Mouse (Mus musculus): ENCODE results near the gene Polr2e. TPM values are rescaled to one million over a fixed set of nuclear protein-coding genes. Genes with fewer than 3 reads are reported as not detected.
"Not testable (repeated sequence)": the region's sequence is repeated elsewhere in the genome, so short reads cannot be mapped to it uniquely, and the experiment has no call there.

The Polr2e gene
- polyA plus RNA-seq, 1 experiment from 2014 or later: 149 TPM

DNA sequence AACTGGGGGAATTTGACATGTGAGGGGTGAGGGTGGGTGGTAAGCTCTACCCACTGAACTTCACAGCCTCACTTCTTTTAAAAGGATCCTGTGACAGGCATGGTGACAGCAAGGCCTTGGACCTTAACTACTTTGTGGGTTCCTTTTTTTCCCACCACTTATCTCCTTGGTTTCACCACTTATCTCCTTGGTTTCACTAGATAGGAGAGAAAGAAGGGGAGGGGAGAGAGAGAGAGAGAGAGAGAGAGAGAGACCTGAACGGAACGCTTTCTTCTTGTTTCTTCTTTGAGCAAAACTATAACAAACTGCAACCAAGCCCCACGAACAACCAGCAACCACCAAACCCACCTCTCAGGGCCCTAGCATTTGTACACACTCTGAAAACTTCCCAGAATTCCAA is 9.2 kb upstream of the Polr2e start:
- Histone ChIP-seq H3K4me3 (no peak overlapping the region), H3K36me3 (no peaks in the 10 kb centered on the region), H3K4me1 (peaks cover 53% of the 10 kb centered on the region), H3K9me3 (no peaks in the 10 kb centered on the region), H3K9ac (no peak overlapping the region), H3K4me2 (no peak overlapping the region), H3K27ac (replicated peaks) (peak overlapping the region; percentile 46), H3K27me3 (replicated peaks) (no peaks in the 10 kb centered on the region)
- WGBS: 39% methylated on average over 3 of the region's 3 CpGs
- no peak for ATAC-seq (ENCODE audit: extremely low read depth, insufficient number of reproducible peaks, low FRiP score, low TSS enrichment)

DNA sequence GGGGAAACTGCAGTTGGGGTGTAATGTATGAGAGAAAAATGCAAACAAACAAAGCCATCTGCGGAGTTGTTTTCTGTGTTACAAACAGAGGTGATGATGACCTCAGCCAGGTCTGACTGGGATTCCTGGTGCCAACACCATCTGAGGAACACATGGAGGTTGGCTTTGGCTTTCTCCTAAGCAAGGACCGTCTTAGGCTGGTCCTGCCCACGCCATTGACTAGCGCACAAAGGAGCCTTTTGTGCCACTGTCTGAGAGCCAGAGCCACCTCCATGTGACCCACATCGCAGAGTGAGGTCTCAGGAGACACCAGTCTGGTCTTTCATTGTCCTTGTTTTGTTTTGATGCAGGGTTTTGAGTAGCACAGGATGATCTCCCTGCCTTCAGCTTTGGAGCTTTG is 8.8 kb upstream of the Polr2e start:
- Histone ChIP-seq H3K4me1 (peaks cover 53% of the 10 kb centered on the region), H3K27ac (replicated peaks) (peak overlapping the region; percentile 46), H3K4me2 (no peak overlapping the region), H3K9me3 (no peaks in the 10 kb centered on the region), H3K27me3 (replicated peaks) (no peaks in the 10 kb centered on the region), H3K36me3 (no peaks in the 10 kb centered on the region), H3K4me3 (no peak overlapping the region), H3K9ac (peak overlapping the region; percentile 52)
- WGBS: 26% methylated on average over 5 of the region's 5 CpGs
- no peak for ATAC-seq (ENCODE audit: extremely low read depth, insufficient number of reproducible peaks, low FRiP score, low TSS enrichment)

DNA sequence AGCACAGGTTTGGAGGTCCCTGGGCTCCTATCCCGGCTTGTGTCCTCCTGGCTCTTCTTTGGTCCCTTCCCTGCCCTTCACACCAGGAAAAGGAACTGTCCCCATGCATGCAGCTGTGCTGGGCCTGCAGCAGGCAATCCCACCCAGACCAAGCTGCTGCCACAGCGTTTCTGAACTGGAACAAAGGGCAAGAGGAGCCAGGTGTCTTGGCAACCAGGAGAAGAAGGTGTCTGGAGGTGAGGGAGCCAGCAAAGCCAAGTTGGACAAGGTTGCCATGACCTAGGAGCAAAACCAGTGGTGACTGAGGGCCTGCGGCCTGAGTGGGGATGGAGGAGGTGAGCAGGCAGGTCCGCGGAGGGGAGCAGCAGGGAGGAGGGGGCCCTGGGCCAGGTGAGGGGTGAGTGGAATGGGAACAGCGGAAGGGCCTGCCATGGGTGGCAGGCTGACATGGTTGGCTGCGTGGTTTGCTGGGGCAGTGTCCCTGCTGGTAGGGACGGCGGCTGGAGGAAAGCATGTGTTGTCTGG is 7.5 kb upstream of the Polr2e start, which contains the start of gene Gpx4:
TSS of gene Gpx4 (plus strand) at position 126 of the 525 bp plus-strand sequence.
- Histone ChIP-seq H3K4me3 (no peak within 1 kb of the TSS), H3K9ac (peak within 1 kb of the TSS; percentile 52), H3K4me1 (peaks cover 44% of the 10 kb centered on the region), H3K27ac (replicated peaks) (peak within 1 kb of the TSS; percentile 15; the same call in 1 of the 2 replicates), H3K4me2 (no peak within 1 kb of the TSS), H3K9me3 (no peaks in the 10 kb centered on the region), H3K36me3 (no peaks in the 10 kb centered on the region), H3K27me3 (replicated peaks) (no peaks in the 10 kb centered on the region)
- ATAC-seq (ENCODE audit: extremely low read depth, insufficient number of reproducible peaks, low FRiP score, low TSS enrichment): no peak
- WGBS: 63% methylated on average over 9 of the region's 9 CpGs

DNA sequence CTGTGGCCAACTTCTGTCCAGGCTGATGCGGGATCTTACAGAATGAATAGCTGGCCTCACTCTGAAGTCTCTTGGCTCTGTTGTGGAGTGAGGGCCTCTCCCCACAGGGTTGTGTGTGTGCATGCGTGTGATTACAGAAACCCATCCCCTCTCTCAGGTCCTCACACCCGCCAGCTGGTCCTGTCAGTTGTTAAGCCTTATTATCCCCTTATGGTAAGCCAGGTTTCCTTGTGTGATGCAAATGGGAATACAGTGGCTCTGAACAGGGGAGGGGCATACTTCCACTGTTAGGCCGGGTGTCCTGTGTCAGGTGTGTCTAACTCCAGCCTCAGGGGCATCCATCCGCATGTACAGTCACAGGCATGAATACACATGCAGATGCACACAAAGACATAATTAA is 6.2 kb upstream of the Polr2e start:
- 78% methylated on average over 5 of the region's 5 CpGs for WGBS

DNA sequence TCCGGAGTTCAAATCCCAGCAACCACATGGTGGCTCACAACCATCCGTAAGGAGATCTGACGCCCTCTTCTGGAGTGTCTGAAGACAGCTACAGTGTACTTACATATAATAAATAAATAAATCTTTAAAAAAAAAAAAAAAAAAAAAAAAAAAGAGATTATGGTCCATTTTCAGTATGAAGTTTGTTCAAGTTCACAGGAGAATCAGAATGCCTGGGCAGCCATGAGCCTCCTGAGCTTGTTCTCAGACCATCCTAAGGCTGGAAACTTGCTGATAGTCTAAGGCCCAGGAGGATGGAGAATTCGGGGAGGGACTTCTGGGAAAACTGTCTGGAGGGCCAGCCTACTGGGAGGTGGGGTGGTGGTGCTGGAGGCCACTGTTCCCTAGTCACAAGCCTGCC is 5.8 kb upstream of the Polr2e start:
- H3K4me1 ChIP-seq: peaks cover 28% of the 10 kb centered on the region
- not testable (repeated sequence) for H3K9ac ChIP-seq; H3K36me3 ChIP-seq; H3K27ac ChIP-seq (replicated peaks); H3K9me3 ChIP-seq; ATAC-seq (ENCODE audit: extremely low read depth, insufficient number of reproducible peaks, low FRiP score, low TSS enrichment); H3K4me2 ChIP-seq; H3K4me3 ChIP-seq; H3K27me3 ChIP-seq (replicated peaks)
- 58% methylated on average over 4 of the region's 4 CpGs for WGBS

More for the DNA sequence above, 6.2 kb upstream of the Polr2e start:
- Histone ChIP-seq H3K36me3 (no peaks in the 10 kb centered on the region), H3K27ac (replicated peaks) (no peak overlapping the region), H3K4me2 (no peak overlapping the region), H3K9me3 (no peaks in the 10 kb centered on the region), H3K4me3 (no peak overlapping the region), H3K4me1 (peaks cover 32% of the 10 kb centered on the region), H3K9ac (no peak overlapping the region), H3K27me3 (replicated peaks) (no peaks in the 10 kb centered on the region)
- ATAC-seq (ENCODE audit: extremely low read depth, insufficient number of reproducible peaks, low FRiP score, low TSS enrichment): no peak

DNA sequence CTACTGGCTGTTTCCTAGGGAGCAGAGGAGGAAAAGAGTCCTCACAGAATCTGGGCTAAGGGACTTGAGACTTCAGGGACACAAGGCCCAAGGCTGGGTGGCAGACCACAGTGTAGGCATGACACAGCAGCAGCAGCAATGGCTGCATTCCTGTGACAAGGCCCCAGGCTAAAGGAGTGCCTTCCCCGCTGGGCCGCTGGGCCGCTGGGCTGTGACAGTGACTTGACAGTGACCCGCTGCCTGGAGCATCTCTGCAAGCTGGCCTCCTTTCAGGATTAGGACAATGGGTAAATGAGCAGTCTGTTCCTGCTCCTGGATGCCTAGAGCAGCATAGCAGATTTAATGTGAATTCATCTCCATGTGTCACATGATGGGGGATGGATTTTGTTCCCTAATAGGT is 4.5 kb upstream of the Polr2e start:
- Histone ChIP-seq H3K9ac (peak overlapping the region; percentile 14; the same call in 1 of the 2 replicates), H3K4me2 (no peak overlapping the region), H3K27ac (replicated peaks) (0 out of 2 replicates have a peak overlapping the region, but pooled peaks have one; percentile 5), H3K36me3 (no peaks in the 10 kb centered on the region), H3K4me1 (peaks cover 20% of the 10 kb centered on the region), H3K4me3 (no peak overlapping the region), H3K9me3 (no peaks in the 10 kb centered on the region), H3K27me3 (replicated peaks) (no peaks in the 10 kb centered on the region)
- no peak for ATAC-seq (ENCODE audit: extremely low read depth, insufficient number of reproducible peaks, low FRiP score, low TSS enrichment)
- WGBS: 61% methylated on average over 4 of the region's 4 CpGs

DNA sequence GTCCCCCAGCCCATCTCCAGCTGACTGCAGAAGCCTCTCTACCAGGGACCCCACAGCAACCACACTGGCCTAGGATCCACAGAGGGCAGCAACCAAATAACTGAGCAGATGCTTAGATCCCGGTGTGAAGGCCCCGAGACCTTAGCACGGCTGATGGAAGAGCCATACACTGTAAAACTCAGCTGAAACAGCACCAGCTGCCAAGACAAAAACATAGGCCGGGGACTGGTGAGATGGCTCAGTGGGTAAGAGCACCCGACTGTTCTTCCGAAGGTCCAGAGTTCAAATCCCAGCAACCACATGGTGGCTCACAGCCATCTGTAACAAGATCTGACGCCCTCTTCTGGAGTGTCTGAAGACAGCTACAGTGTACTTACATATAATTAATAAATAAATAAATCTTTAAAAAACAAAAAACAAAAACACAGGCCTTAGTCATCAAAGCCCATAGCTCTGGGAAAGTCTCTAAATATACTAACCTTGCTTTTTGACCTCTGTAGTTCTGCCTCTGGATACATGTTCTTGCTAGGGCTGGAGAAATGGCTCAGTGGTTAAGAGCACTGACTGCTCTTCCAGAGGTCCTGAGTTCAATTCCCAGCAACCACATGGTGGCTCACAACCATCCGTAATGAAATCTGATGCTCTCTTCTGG is 1.9 kb upstream of the Polr2e start:
- not testable (repeated sequence) for H3K9me3 ChIP-seq; ATAC-seq (ENCODE audit: extremely low read depth, insufficient number of reproducible peaks, low FRiP score, low TSS enrichment); H3K27ac ChIP-seq (replicated peaks); H3K9ac ChIP-seq; H3K4me3 ChIP-seq; H3K27me3 ChIP-seq (replicated peaks); H3K4me2 ChIP-seq
- H3K36me3 ChIP-seq: peaks cover 19% of the 10 kb centered on the region
- WGBS: 83% methylated on average over 8 of the region's 8 CpGs
- peaks cover 15% of the 10 kb centered on the region for H3K4me1 ChIP-seq

DNA sequence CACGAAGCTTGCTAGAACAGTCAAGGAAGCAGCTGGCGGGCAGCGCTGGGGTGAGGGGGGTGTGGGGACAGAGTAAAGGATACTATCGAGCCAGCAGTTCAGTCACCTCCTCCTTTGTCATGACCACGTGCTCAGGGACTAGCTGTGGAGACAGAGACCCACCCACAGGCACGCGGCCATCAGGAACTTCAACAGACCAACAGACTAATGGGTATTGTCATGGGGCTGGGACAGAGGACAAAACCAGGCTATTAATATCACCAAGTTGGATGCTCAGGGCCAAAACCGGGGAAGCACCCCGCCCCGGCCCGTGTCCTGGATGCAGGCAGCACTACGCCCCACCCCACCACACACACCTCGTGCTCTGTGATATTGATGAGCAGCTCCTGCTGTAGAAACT is 2.8 kb downstream of the Polr2e start:
- 87% methylated on average over 13 of the region's 13 CpGs for WGBS
- Histone ChIP-seq H3K4me2 (no peak overlapping the region), H3K4me1 (peaks cover 46% of the 10 kb centered on the region), H3K27ac (replicated peaks) (no peak overlapping the region), H3K27me3 (replicated peaks) (no peaks in the 10 kb centered on the region), H3K36me3 (peaks cover 40% of the 10 kb centered on the region), H3K9me3 (no peaks in the 10 kb centered on the region), H3K4me3 (no peak overlapping the region), H3K9ac (no peak overlapping the region)
- no peak for ATAC-seq (ENCODE audit: extremely low read depth, insufficient number of reproducible peaks, low FRiP score, low TSS enrichment)

DNA sequence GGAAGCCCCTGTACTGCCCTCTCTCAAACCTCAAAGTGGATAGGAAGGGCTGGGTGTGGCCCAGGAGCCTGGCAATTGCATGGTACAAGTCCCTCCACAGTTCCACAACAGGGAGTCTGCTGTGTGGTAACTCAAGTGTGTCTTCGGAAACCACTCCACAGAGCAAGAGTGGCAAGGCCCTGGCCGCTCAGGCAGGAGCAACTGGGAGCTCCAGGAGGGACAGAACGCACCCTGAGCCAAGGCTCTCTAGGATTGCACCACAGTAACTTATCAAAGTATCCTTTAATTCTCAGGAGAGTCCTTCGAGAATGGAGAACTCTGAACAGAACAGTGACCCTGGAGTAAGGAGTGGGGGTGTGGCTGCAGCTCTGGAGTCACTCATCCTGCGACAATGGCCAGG is 3.9 kb downstream of the Polr2e start:
- ATAC-seq (ENCODE audit: extremely low read depth, insufficient number of reproducible peaks, low FRiP score, low TSS enrichment): no peak
- 0 out of 2 replicates have a peak overlapping the region, but pooled peaks have one; percentile 50 for H3K9ac ChIP-seq
- H3K4me1 ChIP-seq: peaks cover 46% of the 10 kb centered on the region
- peak overlapping the region; percentile 83 for H3K27ac ChIP-seq (replicated peaks)
- no peak overlapping the region for H3K4me2 ChIP-seq
- H3K27me3 ChIP-seq (replicated peaks): no peaks in the 10 kb centered on the region
- peaks cover 45% of the 10 kb centered on the region for H3K36me3 ChIP-seq
- H3K4me3 ChIP-seq: no peak overlapping the region
- WGBS: 76% methylated on average over 5 of the region's 5 CpGs
- H3K9me3 ChIP-seq: no peaks in the 10 kb centered on the region

DNA sequence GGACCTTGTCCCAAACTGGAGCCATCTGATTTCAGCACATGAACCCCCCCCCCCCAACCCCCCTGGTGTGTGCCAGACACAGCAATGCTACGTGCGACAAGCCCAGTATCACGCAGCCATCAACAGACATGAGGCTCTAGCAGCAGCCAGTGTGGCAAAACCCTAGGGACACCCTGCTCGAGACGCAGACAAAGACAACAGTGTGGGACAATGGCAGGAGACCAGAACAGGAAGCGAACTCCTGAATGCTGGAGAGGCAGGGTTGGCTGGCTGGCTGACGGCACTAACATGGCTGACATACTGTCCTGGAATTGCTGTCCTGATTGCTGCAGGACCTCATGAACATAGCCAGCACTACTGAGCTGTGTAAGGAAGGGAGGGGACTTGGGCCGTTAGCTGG is 4.4 kb downstream of the Polr2e start:
- Histone ChIP-seq H3K27me3 (replicated peaks) (no peaks in the 10 kb centered on the region), H3K4me2 (no peak overlapping the region), H3K9me3 (no peaks in the 10 kb centered on the region), H3K4me1 (peaks cover 46% of the 10 kb centered on the region), H3K4me3 (no peak overlapping the region), H3K36me3 (peaks cover 47% of the 10 kb centered on the region), H3K27ac (replicated peaks) (peak overlapping the region; percentile 83), H3K9ac (peak overlapping the region; percentile 50; the same call in 1 of the 2 replicates)
- 74% methylated on average over 8 of the region's 8 CpGs for WGBS
- ATAC-seq (ENCODE audit: extremely low read depth, insufficient number of reproducible peaks, low FRiP score, low TSS enrichment): no peak

DNA sequence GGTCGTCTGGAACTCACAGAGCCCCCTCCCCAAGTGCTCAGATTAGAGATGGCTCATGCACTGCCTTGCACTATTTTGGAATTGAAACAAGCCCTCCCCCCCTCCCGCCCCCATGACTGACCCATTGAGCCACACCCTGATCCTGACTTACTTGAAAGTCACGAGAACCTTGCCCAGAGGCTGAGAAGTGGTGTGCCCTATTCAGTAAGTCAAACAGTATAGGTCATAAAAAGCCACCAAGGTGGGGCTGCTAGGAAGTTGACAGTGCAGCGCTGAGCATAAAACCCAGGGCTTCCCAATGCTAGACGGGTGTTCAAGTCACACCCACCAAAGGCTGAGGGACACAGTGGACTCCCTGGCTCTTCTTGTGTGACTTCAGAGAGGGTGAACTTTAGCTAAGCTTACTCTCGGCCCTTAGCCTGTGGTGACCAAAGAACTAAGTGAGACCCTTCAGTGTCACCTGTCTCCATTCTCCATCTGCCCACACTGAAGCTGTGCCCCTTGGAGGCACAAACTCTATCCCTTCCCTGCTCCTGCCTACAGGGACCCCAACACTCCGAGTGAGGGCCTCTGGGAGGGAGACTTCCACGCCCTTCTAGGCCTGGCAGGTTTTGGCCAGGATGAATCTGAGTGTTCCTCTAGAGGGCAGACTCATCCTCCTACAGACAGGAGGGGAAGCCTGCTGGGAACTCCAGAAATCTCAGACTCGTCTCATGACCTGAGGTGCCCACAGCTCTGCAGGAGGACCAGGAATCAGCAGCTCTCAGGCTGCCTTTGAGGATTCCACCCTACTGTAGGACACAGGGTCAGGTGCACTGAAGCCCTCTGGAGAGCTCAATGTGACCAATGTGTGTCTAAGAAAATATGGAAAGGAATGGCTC is 5.8 kb downstream of the Polr2e start:
- peak overlapping the region; percentile 47 for H3K9ac ChIP-seq
- no peak overlapping the region for H3K4me3 ChIP-seq
- H3K27me3 ChIP-seq (replicated peaks): no peaks in the 10 kb centered on the region
- peak overlapping the region; percentile 83 for H3K27ac ChIP-seq (replicated peaks)
- peak overlapping the region; percentile 36; the same call in 1 of the 2 replicates for H3K4me2 ChIP-seq
- H3K4me1 ChIP-seq: peaks cover 41% of the 10 kb centered on the region
- 26% methylated on average over 9 of the region's 9 CpGs for WGBS
- H3K9me3 ChIP-seq: no peaks in the 10 kb centered on the region
- H3K36me3 ChIP-seq: peaks cover 56% of the 10 kb centered on the region
- ATAC-seq (ENCODE audit: extremely low read depth, insufficient number of reproducible peaks, low FRiP score, low TSS enrichment): no peak
